Mouse (Mus musculus) olfactory bulb, adult 2 months (tissue): ENCODE data around the gene Gja1. TPM values are rescaled to one million over a fixed set of nuclear protein-coding genes. Genes with fewer than 3 reads are reported as not detected.

Source experiments
- H3K27ac ChIP-seq: fragments of 200-500 bp; 2 replicates; pipeline ENCODE4 v1.5.1; 2012; ENCODE audit warnings: low read depth, low read length; ENCODE audit not compliant: insufficient read depth
- H3K4me1 ChIP-seq: fragments of 200-500 bp; 2 replicates; pipeline ENCODE4 v1.6.1; 2012; ENCODE audit warnings: low read length; ENCODE audit not compliant: control insufficient read depth, insufficient read depth
- H3K4me3 ChIP-seq: fragments of 200-500 bp; 2 replicates; pipeline ENCODE4 v1.5.1; 2012; ENCODE audit warnings: mild to moderate bottlenecking, low read depth, low read length, moderate library complexity; ENCODE audit not compliant: insufficient read depth
- CTCF ChIP-seq: fragments of 200-500 bp; IDR thresholded peaks from 2 replicates; pipeline ENCODE4 v1.5.1; 2012; ENCODE audit warnings: low read depth, mild to moderate bottlenecking, low read length, moderate library complexity; ENCODE audit not compliant: insufficient read depth
- POLR2A ChIP-seq: fragments of 200-500 bp; IDR thresholded peaks from 2 replicates; pipeline ENCODE4 v1.6.1; 2012; ENCODE audit warnings: mild to moderate bottlenecking, low read depth, low read length, moderate library complexity; ENCODE audit not compliant: insufficient read depth
- WGBS: fragments of 180-500 bp; shearing (Covaris S2); methylation state at CpG from one replicate; pipeline ENCODE4 v1.1.7; 2018; 5-methylcytosine and 5-hydroxymethylcytosine counted together
- polyA plus RNA-seq: library from polyadenylated mRNA; stranded (reverse); fragments of >200 nt; gene quantifications from 2 replicates; pipeline ENCODE4 v1.2.4, GENCODE M21; 2012; ENCODE audit warnings: low replicate concordance; ENCODE audit not compliant: missing spikeins, insufficient read depth, insufficient read length

Gene Gja1
- polyA plus RNA-seq, 1 experiment, result not detected

GRCm38 (mm10) chr10:56406386-56407130 is 29.4 kb downstream of the Gja1 start:
- 91% methylated on average over 6 of the region's 6 CpGs for WGBS
- no peaks in the 10 kb centered on the region for H3K4me1 ChIP-seq

GRCm38 (mm10) chr10:56415894-56416570 is 38.9 kb downstream of the Gja1 start:
- Histone ChIP-seq H3K4me3 (no peak overlapping the region), H3K4me1 (no peaks in the 10 kb centered on the region), H3K27ac (no peak overlapping the region)
- TF ChIP-seq POLR2A, result no peak
- TF ChIP-seq CTCF, result no peak
- 90% methylated on average over 7 of the region's 7 CpGs for WGBS

More at GRCm38 (mm10) chr10:56406386-56407130, 29.4 kb downstream of the Gja1 start:
- H3K4me3 ChIP-seq, result no peak overlapping the region
- no peak overlapping the region for H3K27ac ChIP-seq
- TF ChIP-seq CTCF, result no peak
- TF ChIP-seq POLR2A, result no peak

- H3K4me1 ChIP-seq, result peaks cover 4% of the 10 kb centered on the region; the same call in 1 of the 2 replicates
- TF ChIP-seq CTCF (no peak), POLR2A (no peak)
- no peak overlapping the region for H3K4me3 ChIP-seq
- no peak overlapping the region for H3K27ac ChIP-seq
- WGBS, result 97% methylated on average over 4 of the region's 4 CpGs
Measured at GRCm38 (mm10) chr10:56422518-56422917, 45.4 kb downstream of the Gja1 start.

- Histone ChIP-seq H3K4me3 (no peak overlapping the region), H3K27ac (0 out of 2 replicates have a peak overlapping the region, but pooled peaks have one; percentile 37), H3K4me1 (peaks cover 4% of the 10 kb centered on the region; the same call in 1 of the 2 replicates)
- 78% methylated on average over 15 of the region's 15 CpGs for WGBS
- no peak for TF ChIP-seq CTCF
- no peak for TF ChIP-seq POLR2A
Measured at GRCm38 (mm10) chr10:56425016-56425798, 48.1 kb downstream of the Gja1 start.

- Histone ChIP-seq H3K4me3 (no peak overlapping the region), H3K27ac (no peak overlapping the region), H3K4me1 (peaks cover 6% of the 10 kb centered on the region; the same call in 1 of the 2 replicates)
- WGBS, result 49% methylated on average over 4 of the region's 4 CpGs
- TF ChIP-seq CTCF, result no peak
- no peak for TF ChIP-seq POLR2A
Measured at GRCm38 (mm10) chr10:56426369-56426768, 49.2 kb downstream of the Gja1 start.

- TF ChIP-seq CTCF (no peak), POLR2A (no peak)
- WGBS, result 91% methylated on average over 2 of the region's 2 CpGs
- peaks cover 12% of the 10 kb centered on the region; the same call in 1 of the 2 replicates for H3K4me1 ChIP-seq
- H3K4me3 ChIP-seq, result no peak overlapping the region
- no peak overlapping the region for H3K27ac ChIP-seq
Measured at GRCm38 (mm10) chr10:56427382-56427781, 50.3 kb downstream of the Gja1 start.

GRCm38 (mm10) chr10:56427827-56428226 is 50.7 kb downstream of the Gja1 start:
- TF ChIP-seq CTCF (no peak), POLR2A (no peak)
- H3K4me3 ChIP-seq, result no peak overlapping the region
- H3K4me1 ChIP-seq, result peaks cover 12% of the 10 kb centered on the region; the same call in 1 of the 2 replicates
- 92% methylated on average over 2 of the region's 2 CpGs for WGBS
- H3K27ac ChIP-seq, result no peak overlapping the region

- 71% methylated on average over 5 of the region's 5 CpGs for WGBS
- no peak for TF ChIP-seq CTCF
- TF ChIP-seq POLR2A, result no peak
Measured at GRCm38 (mm10) chr10:56429011-56429410, 51.9 kb downstream of the Gja1 start.

More at GRCm38 (mm10) chr10:56429011-56429410, 51.9 kb downstream of the Gja1 start:
- no peak overlapping the region for H3K4me3 ChIP-seq
- no peak overlapping the region for H3K27ac ChIP-seq
- H3K4me1 ChIP-seq, result peaks cover 12% of the 10 kb centered on the region; the same call in 1 of the 2 replicates
